Mouse (Mus musculus): ENCODE data around the gene Rbbp8nl. TPM values are rescaled to one million over a fixed set of nuclear protein-coding genes. Genes with fewer than 3 reads are reported as not detected.

Gene Rbbp8nl
- polyA plus RNA-seq, 1 experiment from 2014 or later, result not detected

GRCm38 (mm10) chr2:180307680-180308079, 18.0 kb upstream of the Rbbp8nl start:
- WGBS, result 74% methylated on average over 2 of the region's 2 CpGs
- Histone ChIP-seq H3K27ac (ENCODE audit: low read depth, low read length) (no peak overlapping the region), H3K4me2 (ENCODE audit: low read length) (no peak overlapping the region), H3K9ac (ENCODE audit: low read depth, low read length) (no peak overlapping the region), H3K27me3 (replicated peaks; ENCODE audit: control insufficient read depth, insufficient read depth, low read length) (no peaks in the 10 kb centered on the region), H3K4me1 (ENCODE audit: control insufficient read depth, insufficient read depth, low read depth, low read length) (no peaks in the 10 kb centered on the region), H3K9me3 (ENCODE audit: control insufficient read depth, low read length) (no peaks in the 10 kb centered on the region; the same call in 1 of the 2 replicates), H3K4me3 (ENCODE audit: low read length) (no peak overlapping the region), H3K36me3 (ENCODE audit: control insufficient read depth, insufficient read depth, low read length) (no peaks in the 10 kb centered on the region)
- no peak for ATAC-seq

DNA sequence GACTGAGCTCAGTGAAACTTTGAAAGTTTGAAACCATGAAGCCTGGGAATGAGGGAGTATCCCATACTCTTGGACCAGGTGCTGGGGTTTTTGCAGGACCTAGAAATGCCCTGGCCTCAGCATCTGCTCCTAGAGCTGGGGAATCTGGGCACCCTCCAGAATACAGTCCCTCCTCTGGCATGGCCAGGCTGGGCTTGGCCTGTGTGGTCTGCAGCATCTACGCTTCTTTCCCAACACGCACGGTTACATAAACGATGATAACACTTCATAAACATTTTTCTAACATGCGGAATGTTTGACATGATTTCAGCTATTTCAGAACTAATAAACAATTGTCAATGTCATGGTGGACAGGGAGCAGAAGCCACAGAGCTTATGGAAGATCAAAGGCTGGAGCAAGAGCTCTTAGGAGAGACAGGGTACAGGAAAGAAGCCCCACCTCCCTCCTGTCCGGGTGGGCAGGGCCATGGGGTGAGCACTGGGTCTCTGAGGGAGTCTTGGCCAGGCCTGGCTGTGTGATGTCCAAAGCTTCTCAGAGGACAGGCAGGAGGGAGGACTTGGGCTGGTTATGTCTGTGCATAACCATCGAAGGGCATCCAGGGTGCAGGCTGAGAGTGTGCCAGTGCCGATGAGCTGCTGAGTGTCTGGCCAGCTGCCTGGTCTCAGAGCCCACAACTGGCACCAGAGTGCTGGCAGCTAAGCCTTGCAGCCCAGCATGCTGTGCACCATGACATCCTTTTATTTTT, 16.9 kb upstream of the Rbbp8nl start:
- ATAC-seq, result peak; percentile 52; the same call in 1 of the 2 replicates
- Histone ChIP-seq H3K4me2 (ENCODE audit: low read length) (no peak overlapping the region), H3K36me3 (ENCODE audit: control insufficient read depth, insufficient read depth, low read length) (no peaks in the 10 kb centered on the region), H3K9ac (ENCODE audit: low read depth, low read length) (no peak overlapping the region), H3K4me1 (ENCODE audit: control insufficient read depth, insufficient read depth, low read depth, low read length) (no peaks in the 10 kb centered on the region), H3K27me3 (replicated peaks; ENCODE audit: control insufficient read depth, insufficient read depth, low read length) (no peaks in the 10 kb centered on the region), H3K4me3 (ENCODE audit: low read length) (no peak overlapping the region), H3K27ac (ENCODE audit: low read depth, low read length) (no peak overlapping the region), H3K9me3 (ENCODE audit: control insufficient read depth, low read length) (no peaks in the 10 kb centered on the region; the same call in 1 of the 2 replicates)
- WGBS, result 86% methylated on average over 8 of the region's 8 CpGs

DNA sequence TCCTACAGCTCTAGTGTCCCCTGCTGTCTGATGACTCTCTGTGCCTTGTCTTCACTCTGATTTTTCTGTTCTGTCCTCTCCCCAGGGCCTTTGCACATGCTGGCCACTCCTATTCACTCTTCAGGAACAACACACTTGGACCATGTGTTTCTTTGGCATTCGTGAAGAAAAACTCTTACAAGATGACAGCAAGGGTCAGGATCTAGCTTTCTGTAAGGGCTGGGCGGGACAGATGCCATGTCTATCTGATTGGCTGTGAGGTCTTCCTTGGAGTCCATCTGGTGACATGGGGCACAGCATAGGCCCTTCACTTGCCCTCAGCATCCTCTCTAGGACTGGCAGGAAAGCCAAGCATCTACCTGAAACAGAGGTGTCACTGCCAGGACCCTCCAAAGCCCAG, 16.3 kb upstream of the Rbbp8nl start:
- no peaks in the 10 kb centered on the region; the same call in 1 of the 2 replicates for H3K9me3 ChIP-seq (ENCODE audit: control insufficient read depth, low read length)
- no peaks in the 10 kb centered on the region for H3K27me3 ChIP-seq (replicated peaks; ENCODE audit: control insufficient read depth, insufficient read depth, low read length)
- H3K36me3 ChIP-seq (ENCODE audit: control insufficient read depth, insufficient read depth, low read length), result no peaks in the 10 kb centered on the region
- no peak overlapping the region for H3K4me3 ChIP-seq (ENCODE audit: low read length)
- H3K9ac ChIP-seq (ENCODE audit: low read depth, low read length), result no peak overlapping the region
- no peak overlapping the region for H3K4me2 ChIP-seq (ENCODE audit: low read length)
- H3K27ac ChIP-seq (ENCODE audit: low read depth, low read length), result no peak overlapping the region
- ATAC-seq, result no peak
- H3K4me1 ChIP-seq (ENCODE audit: control insufficient read depth, insufficient read depth, low read depth, low read length), result no peaks in the 10 kb centered on the region
- 85% methylated on average over 2 of the region's 2 CpGs for WGBS

- 86% methylated on average over 3 of the region's 3 CpGs for WGBS
These were observed 15.8 kb upstream of the Rbbp8nl start for GRCm38 (mm10) chr2:180305490-180305889.

GRCm38 (mm10) chr2:180304554-180304953, 14.9 kb upstream of the Rbbp8nl start:
- 65% methylated on average over 4 of the region's 4 CpGs for WGBS
- no peaks in the 10 kb centered on the region for H3K4me1 ChIP-seq (ENCODE audit: control insufficient read depth, insufficient read depth, low read depth, low read length)
- H3K9me3 ChIP-seq (ENCODE audit: control insufficient read depth, low read length), result no peaks in the 10 kb centered on the region; the same call in 1 of the 2 replicates
- ATAC-seq, result no peak
- H3K27me3 ChIP-seq (replicated peaks; ENCODE audit: control insufficient read depth, insufficient read depth, low read length), result no peaks in the 10 kb centered on the region
- no peak overlapping the region for H3K4me3 ChIP-seq (ENCODE audit: low read length)
- H3K27ac ChIP-seq (ENCODE audit: low read depth, low read length), result no peak overlapping the region
- no peak overlapping the region for H3K9ac ChIP-seq (ENCODE audit: low read depth, low read length)
- H3K36me3 ChIP-seq (ENCODE audit: control insufficient read depth, insufficient read depth, low read length), result no peaks in the 10 kb centered on the region
- H3K4me2 ChIP-seq (ENCODE audit: low read length), result no peak overlapping the region

More at GRCm38 (mm10) chr2:180305490-180305889, 15.8 kb upstream of the Rbbp8nl start:
- no peaks in the 10 kb centered on the region for H3K36me3 ChIP-seq (ENCODE audit: control insufficient read depth, insufficient read depth, low read length)
- no peaks in the 10 kb centered on the region; the same call in 1 of the 2 replicates for H3K9me3 ChIP-seq (ENCODE audit: control insufficient read depth, low read length)
- H3K27me3 ChIP-seq (replicated peaks; ENCODE audit: control insufficient read depth, insufficient read depth, low read length), result no peaks in the 10 kb centered on the region
- H3K4me2 ChIP-seq (ENCODE audit: low read length), result no peak overlapping the region
- ATAC-seq, result no peak
- H3K9ac ChIP-seq (ENCODE audit: low read depth, low read length), result no peak overlapping the region
- H3K4me3 ChIP-seq (ENCODE audit: low read length), result no peak overlapping the region
- H3K4me1 ChIP-seq (ENCODE audit: control insufficient read depth, insufficient read depth, low read depth, low read length), result no peaks in the 10 kb centered on the region
- H3K27ac ChIP-seq (ENCODE audit: low read depth, low read length), result no peak overlapping the region

DNA sequence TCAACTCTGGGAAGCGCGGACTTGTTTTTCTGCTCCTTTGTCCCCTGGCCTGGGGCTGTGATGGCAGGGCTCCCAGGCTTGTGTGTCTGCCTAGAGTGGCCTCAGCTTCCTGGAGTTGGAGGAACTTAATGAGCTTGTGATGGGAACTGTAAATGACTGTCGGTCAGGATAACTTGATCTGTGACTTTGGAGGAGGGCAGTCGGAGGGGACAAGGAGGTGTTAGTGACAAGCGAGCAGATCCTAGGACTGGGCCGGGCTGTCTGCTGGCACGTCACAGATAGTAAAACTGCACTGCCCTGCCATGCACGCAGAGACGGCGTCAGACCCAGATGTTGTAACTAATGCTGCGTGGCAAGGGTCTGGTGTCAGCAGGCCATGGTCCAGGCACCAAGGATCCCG, 13.8 kb upstream of the Rbbp8nl start:
- WGBS, result 88% methylated on average over 12 of the region's 12 CpGs
- Histone ChIP-seq H3K27me3 (replicated peaks; ENCODE audit: control insufficient read depth, insufficient read depth, low read length) (no peaks in the 10 kb centered on the region), H3K4me1 (ENCODE audit: control insufficient read depth, insufficient read depth, low read depth, low read length) (no peaks in the 10 kb centered on the region), H3K27ac (ENCODE audit: low read depth, low read length) (no peak overlapping the region), H3K9me3 (ENCODE audit: control insufficient read depth, low read length) (no peaks in the 10 kb centered on the region; the same call in 1 of the 2 replicates), H3K4me2 (ENCODE audit: low read length) (no peak overlapping the region), H3K9ac (ENCODE audit: low read depth, low read length) (no peak overlapping the region), H3K36me3 (ENCODE audit: control insufficient read depth, insufficient read depth, low read length) (no peaks in the 10 kb centered on the region), H3K4me3 (ENCODE audit: low read length) (no peak overlapping the region)
- ATAC-seq, result no peak

- H3K9me3 ChIP-seq (ENCODE audit: control insufficient read depth, low read length), result no peaks in the 10 kb centered on the region; the same call in 1 of the 2 replicates
- WGBS, result 81% methylated on average over 4 of the region's 4 CpGs
- no peak for ATAC-seq
These were observed 12.5 kb upstream of the Rbbp8nl start for GRCm38 (mm10) chr2:180302201-180302600.

GRCm38 (mm10) chr2:180300771-180301170, 11.1 kb upstream of the Rbbp8nl start:
- 73% methylated on average over 5 of the region's 5 CpGs for WGBS
- Histone ChIP-seq H3K4me1 (ENCODE audit: control insufficient read depth, insufficient read depth, low read depth, low read length) (no peaks in the 10 kb centered on the region), H3K36me3 (ENCODE audit: control insufficient read depth, insufficient read depth, low read length) (no peaks in the 10 kb centered on the region), H3K27ac (ENCODE audit: low read depth, low read length) (no peak overlapping the region), H3K27me3 (replicated peaks; ENCODE audit: control insufficient read depth, insufficient read depth, low read length) (no peaks in the 10 kb centered on the region), H3K9ac (ENCODE audit: low read depth, low read length) (no peak overlapping the region), H3K4me2 (ENCODE audit: low read length) (no peak overlapping the region), H3K4me3 (ENCODE audit: low read length) (no peak overlapping the region), H3K9me3 (ENCODE audit: control insufficient read depth, low read length) (no peaks in the 10 kb centered on the region; the same call in 1 of the 2 replicates)
- ATAC-seq, result no peak

More at GRCm38 (mm10) chr2:180302201-180302600, 12.5 kb upstream of the Rbbp8nl start:
- no peaks in the 10 kb centered on the region for H3K27me3 ChIP-seq (replicated peaks; ENCODE audit: control insufficient read depth, insufficient read depth, low read length)
- no peaks in the 10 kb centered on the region for H3K4me1 ChIP-seq (ENCODE audit: control insufficient read depth, insufficient read depth, low read depth, low read length)
- H3K9ac ChIP-seq (ENCODE audit: low read depth, low read length), result no peak overlapping the region
- no peak overlapping the region for H3K4me3 ChIP-seq (ENCODE audit: low read length)
- H3K4me2 ChIP-seq (ENCODE audit: low read length), result no peak overlapping the region
- H3K27ac ChIP-seq (ENCODE audit: low read depth, low read length), result no peak overlapping the region
- no peaks in the 10 kb centered on the region for H3K36me3 ChIP-seq (ENCODE audit: control insufficient read depth, insufficient read depth, low read length)

DNA sequence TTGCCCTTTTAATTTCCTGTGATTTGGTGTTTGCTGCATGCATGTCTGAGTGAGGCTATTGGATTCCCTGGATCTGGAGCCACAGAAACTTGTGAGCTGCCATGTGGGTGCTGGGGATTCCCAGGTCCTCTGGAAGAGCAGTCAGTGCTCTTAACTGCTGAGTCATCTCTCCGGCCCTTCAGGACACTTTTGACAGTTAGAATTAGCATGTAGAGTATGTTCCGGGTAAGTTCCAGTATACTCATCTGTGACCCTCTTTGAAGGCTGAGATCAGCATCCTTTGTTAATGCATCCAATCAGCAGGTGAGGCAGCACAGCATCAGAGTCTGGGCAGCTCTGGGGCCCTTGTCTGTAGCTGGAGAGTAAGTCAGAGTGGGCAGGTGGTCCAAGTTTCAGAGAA, 10.6 kb upstream of the Rbbp8nl start:
- H3K36me3 ChIP-seq (ENCODE audit: control insufficient read depth, insufficient read depth, low read length), result no peaks in the 10 kb centered on the region
- 78% methylated on average over 2 of the region's 2 CpGs for WGBS
- no peak overlapping the region for H3K4me2 ChIP-seq (ENCODE audit: low read length)

More for the DNA sequence above, 10.6 kb upstream of the Rbbp8nl start:
- Histone ChIP-seq H3K4me3 (ENCODE audit: low read length) (no peak overlapping the region), H3K27ac (ENCODE audit: low read depth, low read length) (no peak overlapping the region), H3K4me1 (ENCODE audit: control insufficient read depth, insufficient read depth, low read depth, low read length) (no peaks in the 10 kb centered on the region), H3K27me3 (replicated peaks; ENCODE audit: control insufficient read depth, insufficient read depth, low read length) (no peaks in the 10 kb centered on the region), H3K9ac (ENCODE audit: low read depth, low read length) (no peak overlapping the region), H3K9me3 (ENCODE audit: control insufficient read depth, low read length) (no peaks in the 10 kb centered on the region; the same call in 1 of the 2 replicates)
- ATAC-seq, result no peak
